Mouse (Mus musculus) embryonic fibroblast, embryonic 13.5 days (primary cell): ENCODE results near the gene Tmprss7. TPM values are rescaled to one million over a fixed set of nuclear protein-coding genes. Genes with fewer than 3 reads are reported as not detected.

Experiments
- H3K27ac ChIP-seq: 2 replicates; pipeline ENCODE4 v1.5.1; 2012; ENCODE audit warnings: low read length, control low read depth, inconsistent platforms; ENCODE audit not compliant: insufficient read depth
- H3K4me1 ChIP-seq: 2 replicates; pipeline ENCODE4 v1.6.1; 2011; ENCODE audit warnings: low read length; ENCODE audit not compliant: control insufficient read depth, insufficient read depth
- H3K4me3 ChIP-seq: 2 replicates; pipeline ENCODE4 v1.5.1; 2011; ENCODE audit warnings: mild to moderate bottlenecking, control low read depth, low read length; ENCODE audit not compliant: insufficient read depth
- CTCF ChIP-seq: IDR thresholded peaks from 2 replicates; pipeline ENCODE4 v1.5.1; 2011; ENCODE audit warnings: mild to moderate bottlenecking, control low read depth, low read length, moderate library complexity, borderline replicate concordance; ENCODE audit not compliant: insufficient read depth
- POLR2A ChIP-seq: IDR thresholded peaks from 2 replicates; pipeline ENCODE4 v1.6.1; 2011; ENCODE audit warnings: low read depth, mild to moderate bottlenecking, control low read depth, low read length, moderate library complexity
- polyA plus RNA-seq: library from polyadenylated mRNA; stranded (reverse); fragments of >200 nt; gene quantifications from 2 replicates; pipeline ENCODE4 v1.2.4, GENCODE M21; 2011; ENCODE audit warnings: low read depth; ENCODE audit not compliant: missing spikeins, insufficient read length

The Tmprss7 gene
- polyA plus RNA-seq, 1 experiment: not detected

GRCm38 (mm10) chr16:45690178-45690577, 3.3 kb downstream of the Tmprss7 start:
- Histone ChIP-seq H3K4me1 (no peaks in the 10 kb centered on the region; the same call in 1 of the 2 replicates), H3K27ac (no peak overlapping the region), H3K4me3 (no peak overlapping the region)
- TF ChIP-seq POLR2A: no peak
- TF ChIP-seq CTCF: no peak

GRCm38 (mm10) chr16:45686833-45687232, 6.6 kb downstream of the Tmprss7 start:
- Histone ChIP-seq H3K4me3 (no peak overlapping the region), H3K27ac (no peak overlapping the region), H3K4me1 (no peaks in the 10 kb centered on the region; the same call in 1 of the 2 replicates)
- TF ChIP-seq CTCF (no peak), POLR2A (no peak)

- no peaks in the 10 kb centered on the region; the same call in 1 of the 2 replicates for H3K4me1 ChIP-seq
- H3K27ac ChIP-seq: no peak overlapping the region
- no peak overlapping the region for H3K4me3 ChIP-seq
- TF ChIP-seq POLR2A (no peak), CTCF (no peak)
Observed at GRCm38 (mm10) chr16:45685295-45685694, 8.2 kb downstream of the Tmprss7 start.

GRCm38 (mm10) chr16:45684815-45685214, 8.6 kb downstream of the Tmprss7 start:
- H3K4me3 ChIP-seq: no peak overlapping the region
- TF ChIP-seq POLR2A: no peak
- TF ChIP-seq CTCF: peak; percentile 49; the same call in 1 of the 2 replicates
- H3K27ac ChIP-seq: no peak overlapping the region
- no peaks in the 10 kb centered on the region for H3K4me1 ChIP-seq

- TF ChIP-seq POLR2A: no peak
- no peak for TF ChIP-seq CTCF
- H3K4me1 ChIP-seq: no peaks in the 10 kb centered on the region
- H3K27ac ChIP-seq: no peak overlapping the region
- no peak overlapping the region for H3K4me3 ChIP-seq
Observed at GRCm38 (mm10) chr16:45676462-45676861, 17.0 kb downstream of the Tmprss7 start.

- Histone ChIP-seq H3K27ac (no peak overlapping the region), H3K4me1 (no peaks in the 10 kb centered on the region), H3K4me3 (no peak overlapping the region)
- TF ChIP-seq CTCF (no peak), POLR2A (no peak)
Observed at GRCm38 (mm10) chr16:45670005-45670404, 23.5 kb downstream of the Tmprss7 start.

GRCm38 (mm10) chr16:45668178-45668577, 25.3 kb downstream of the Tmprss7 start:
- H3K27ac ChIP-seq: no peak overlapping the region
- H3K4me3 ChIP-seq: no peak overlapping the region
- 0 out of 2 replicates have a peak, but pooled peaks cover 3% of the 10 kb centered on the region for H3K4me1 ChIP-seq
- TF ChIP-seq CTCF: no peak
- no peak for TF ChIP-seq POLR2A

GRCm38 (mm10) chr16:45666136-45666535, 27.3 kb downstream of the Tmprss7 start:
- H3K4me3 ChIP-seq: no peak overlapping the region
- 0 out of 2 replicates have a peak, but pooled peaks cover 3% of the 10 kb centered on the region for H3K4me1 ChIP-seq
- H3K27ac ChIP-seq: no peak overlapping the region
- TF ChIP-seq POLR2A (no peak), CTCF (no peak)

GRCm38 (mm10) chr16:45662381-45662780, 31.1 kb downstream of the Tmprss7 start:
- no peak overlapping the region for H3K27ac ChIP-seq

GRCm38 (mm10) chr16:45659596-45659995, 33.9 kb downstream of the Tmprss7 start:
- 0 out of 2 replicates have a peak, but pooled peaks cover 3% of the 10 kb centered on the region for H3K4me1 ChIP-seq
- no peak overlapping the region for H3K27ac ChIP-seq
- H3K4me3 ChIP-seq: no peak overlapping the region
- TF ChIP-seq POLR2A: no peak
- no peak for TF ChIP-seq CTCF

More at GRCm38 (mm10) chr16:45662381-45662780, 31.1 kb downstream of the Tmprss7 start:
- no peak for TF ChIP-seq CTCF
- no peak for TF ChIP-seq POLR2A
- Histone ChIP-seq H3K4me3 (no peak overlapping the region), H3K4me1 (0 out of 2 replicates have a peak, but pooled peaks cover 3% of the 10 kb centered on the region)
